Mouse (Mus musculus) megakaryocyte, embryonic 14.5 days (primary cell): ENCODE data around the gene Pld6. TPM values are rescaled to one million over a fixed set of nuclear protein-coding genes. Genes with fewer than 3 reads are reported as not detected.
A peak's percentile ranks its signal among the peaks of the same experiment; 100 is the strongest.

ENCODE experiments used
- H3K27me3 ChIP-seq: replicated peaks from 2 replicates; pipeline ENCODE3; 2012; ENCODE audit warnings: inconsistent platforms
- H3K36me3 ChIP-seq: replicated peaks from 2 replicates; pipeline ENCODE3; 2012; ENCODE audit warnings: low read length, inconsistent platforms, mixed read lengths
- H3K4me1 ChIP-seq: 2 replicates; pipeline ENCODE4 v1.6.1; 2012; ENCODE audit warnings: inconsistent platforms
- H3K4me3 ChIP-seq: replicated peaks from 2 replicates; pipeline ENCODE3; 2012; ENCODE audit warnings: moderate library complexity, mild to moderate bottlenecking, inconsistent platforms
- H3K9me3 ChIP-seq: 2 replicates; pipeline ENCODE4 v1.6.1; 2012; ENCODE audit warnings: inconsistent platforms
- FLI1 ChIP-seq: IDR thresholded peaks from 2 replicates; pipeline ENCODE4 v1.6.1; 2012; ENCODE audit warnings: low read length, inconsistent platforms, mixed read lengths
- GATA1 ChIP-seq: IDR thresholded peaks from 3 replicates; pipeline ENCODE4 v1.6.1; 2012; ENCODE audit warnings: mixed read lengths, low read length, inconsistent platforms, borderline replicate concordance
- polyA plus RNA-seq: library from polyadenylated mRNA; stranded (reverse); fragments of >175 nt; gene quantifications from 2 replicates; pipeline ENCODE4 v1.2.3, GENCODE M21; 2012; ENCODE audit warnings: low replicate concordance; ENCODE audit not compliant: insufficient read depth

Gene Pld6
- polyA plus RNA-seq, result 0.43 TPM in 1 of 2 replicates, not detected in the other

DNA sequence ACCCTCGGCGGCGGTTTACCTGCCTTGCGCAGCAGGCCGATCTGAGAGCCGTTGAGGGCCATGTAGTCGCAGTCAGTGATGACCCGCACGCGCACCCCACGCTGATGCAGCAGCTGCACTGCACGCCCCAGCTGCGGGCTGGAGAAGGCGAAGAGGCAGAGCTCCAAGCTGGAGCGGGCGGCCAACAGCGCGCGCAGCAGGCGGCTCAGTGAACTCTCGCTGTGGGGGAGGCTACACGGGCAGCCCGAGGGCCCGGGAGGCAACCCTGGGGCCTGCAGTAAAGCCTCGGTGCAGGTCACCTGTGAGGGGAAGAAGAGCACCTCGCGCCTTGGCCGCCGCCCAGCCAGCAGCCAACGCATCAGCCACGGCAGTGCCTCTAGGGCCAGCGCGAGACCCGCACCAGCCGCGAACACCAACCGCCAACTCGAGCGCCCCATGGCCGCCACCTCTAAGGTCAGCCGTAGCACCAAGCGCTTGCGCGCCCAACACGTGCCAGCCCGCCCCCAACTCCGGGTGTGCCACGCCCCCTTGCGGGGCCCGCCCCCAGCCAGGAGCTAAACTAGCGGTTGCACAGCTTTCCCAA is at the start of gene Pld6:
Gene Pld6 (minus strand): TSS at position 447 of the 583 bp plus-strand sequence.
- Histone ChIP-seq H3K36me3 (peaks cover 16% of the 10 kb centered on the region), H3K27me3 (peaks cover 38% of the 10 kb centered on the region), H3K4me3 (peak within 1 kb of the TSS; percentile 90), H3K9me3 (no peaks in the 10 kb centered on the region), H3K4me1 (peaks cover 47% of the 10 kb centered on the region)
- no peak for TF ChIP-seq GATA1
- no peak for TF ChIP-seq FLI1

DNA sequence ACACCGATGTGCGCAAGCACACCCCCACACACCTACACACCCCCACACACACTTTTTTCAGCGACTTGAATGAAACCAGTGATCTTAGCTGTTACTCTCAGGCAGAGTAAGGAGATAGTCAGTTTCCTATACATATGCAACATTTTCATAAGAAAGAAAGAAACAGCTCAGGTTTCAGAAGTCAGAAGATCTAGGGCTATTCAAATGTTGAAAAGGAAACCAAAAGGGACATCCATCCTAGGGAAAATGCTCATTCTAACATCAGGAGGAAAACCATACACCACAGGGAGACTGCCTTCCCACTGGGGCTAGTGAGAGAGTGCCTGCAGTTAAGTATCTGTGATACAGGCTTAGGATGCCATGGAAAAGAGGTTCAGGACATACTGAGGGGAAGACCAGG is 34.2 kb upstream of the Pld6 start:
- Histone ChIP-seq H3K4me3 (no peak overlapping the region), H3K4me1 (peaks cover 45% of the 10 kb centered on the region), H3K9me3 (no peaks in the 10 kb centered on the region), H3K36me3 (peaks cover 98% of the 10 kb centered on the region), H3K27me3 (no peaks in the 10 kb centered on the region)
- TF ChIP-seq FLI1, result no peak

DNA sequence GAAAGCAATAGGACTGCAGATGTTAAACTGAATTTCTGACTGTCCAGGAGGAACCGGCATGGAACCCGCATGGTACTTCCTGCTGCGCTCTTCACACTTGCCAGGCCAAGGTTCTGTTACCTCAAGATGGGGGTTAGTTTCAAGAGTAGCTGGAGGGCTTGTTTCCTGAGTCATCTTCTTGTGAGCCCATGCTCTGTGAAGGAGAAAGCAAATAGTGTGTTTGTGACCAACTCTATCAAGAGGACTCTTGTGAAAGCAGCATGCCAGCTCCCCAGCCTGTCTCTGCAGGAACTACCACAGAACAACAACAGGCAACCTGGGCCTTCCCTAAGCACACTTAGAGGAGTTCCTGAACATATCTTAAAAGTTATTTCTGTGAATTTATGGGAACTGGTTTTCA is 30.5 kb upstream of the Pld6 start:
- Histone ChIP-seq H3K9me3 (no peaks in the 10 kb centered on the region), H3K4me1 (peaks cover 41% of the 10 kb centered on the region), H3K4me3 (no peak overlapping the region), H3K27me3 (no peaks in the 10 kb centered on the region), H3K36me3 (peaks cover 86% of the 10 kb centered on the region)
- TF ChIP-seq GATA1 (no peak), FLI1 (no peak)

DNA sequence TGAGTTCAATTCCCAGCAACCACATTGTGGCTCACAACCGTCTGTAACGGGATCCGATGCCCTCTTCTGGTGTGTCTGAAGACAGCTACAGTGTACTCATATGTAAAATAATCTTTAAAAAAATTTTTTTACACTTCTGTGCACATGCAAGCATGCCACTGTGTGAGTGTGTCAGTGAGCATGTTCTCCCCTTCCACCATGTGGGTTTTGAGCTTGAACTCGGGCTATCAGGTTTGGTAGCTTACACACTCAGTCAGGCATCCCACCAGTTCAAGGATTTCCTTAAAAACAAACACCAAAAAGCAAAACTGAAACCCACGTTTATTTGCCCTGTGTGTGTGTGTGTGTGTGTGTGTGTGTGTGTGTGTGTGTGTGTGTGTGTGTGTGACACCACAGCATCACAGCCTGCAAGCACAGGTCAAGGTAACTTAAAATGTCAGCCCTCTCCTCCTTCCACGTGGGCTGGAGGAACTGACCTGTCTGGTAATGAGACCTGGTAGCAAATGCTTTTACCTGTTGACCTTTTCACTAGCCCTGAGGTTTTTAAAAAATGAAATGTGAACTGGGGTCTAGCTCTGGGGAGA is 28.1 kb upstream of the Pld6 start:
- peaks cover 73% of the 10 kb centered on the region for H3K36me3 ChIP-seq
- no peaks in the 10 kb centered on the region for H3K27me3 ChIP-seq
- no peak overlapping the region for H3K4me3 ChIP-seq
- no peaks in the 10 kb centered on the region for H3K9me3 ChIP-seq
- peaks cover 46% of the 10 kb centered on the region for H3K4me1 ChIP-seq
- TF ChIP-seq FLI1 (no peak), GATA1 (no peak)

DNA sequence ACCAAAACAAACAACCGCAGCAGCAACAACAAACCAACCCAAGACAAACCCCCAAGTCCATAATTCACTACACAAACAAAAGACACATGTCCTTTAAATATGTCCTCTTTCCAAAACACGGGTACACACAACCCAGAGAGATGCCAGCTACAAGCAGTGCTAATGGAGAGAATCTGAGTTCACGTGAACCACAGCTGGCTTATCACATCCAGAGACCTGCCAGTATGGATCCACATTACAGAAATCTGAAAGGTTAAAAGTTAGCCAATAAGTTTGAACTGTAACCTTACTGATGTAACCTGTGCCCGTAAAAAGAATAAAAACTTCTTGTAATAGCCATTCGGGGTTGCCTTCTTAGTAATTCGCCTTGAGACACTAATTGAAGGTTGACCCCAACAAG is 27.5 kb upstream of the Pld6 start:
- Histone ChIP-seq H3K9me3 (no peaks in the 10 kb centered on the region), H3K27me3 (no peaks in the 10 kb centered on the region), H3K36me3 (peaks cover 67% of the 10 kb centered on the region), H3K4me3 (no peak overlapping the region), H3K4me1 (peaks cover 40% of the 10 kb centered on the region)
- no peak for TF ChIP-seq GATA1
- no peak for TF ChIP-seq FLI1

DNA sequence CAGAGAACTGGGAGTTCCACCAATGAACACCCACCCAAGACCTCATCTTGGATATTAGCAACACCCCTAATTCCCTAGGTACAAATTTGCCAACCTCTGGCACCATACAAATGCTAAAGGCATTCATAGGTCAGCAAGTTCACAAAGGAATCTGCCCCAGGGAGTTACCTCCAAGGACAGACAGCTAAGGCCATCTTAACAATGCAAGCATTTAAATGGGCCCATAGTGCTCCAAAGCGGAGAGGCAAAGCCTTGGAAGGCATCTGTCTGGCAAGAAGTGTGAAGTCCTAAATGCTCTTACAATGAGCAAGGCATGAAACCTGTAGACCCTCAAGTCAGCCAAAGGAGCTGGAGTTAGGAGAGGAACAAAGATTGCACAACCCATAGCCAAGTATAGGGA is 26.9 kb upstream of the Pld6 start:
- TF ChIP-seq FLI1, result no peak
- no peak for TF ChIP-seq GATA1
- Histone ChIP-seq H3K4me1 (peaks cover 34% of the 10 kb centered on the region), H3K4me3 (no peak overlapping the region), H3K9me3 (no peaks in the 10 kb centered on the region), H3K27me3 (no peaks in the 10 kb centered on the region), H3K36me3 (peaks cover 60% of the 10 kb centered on the region)

DNA sequence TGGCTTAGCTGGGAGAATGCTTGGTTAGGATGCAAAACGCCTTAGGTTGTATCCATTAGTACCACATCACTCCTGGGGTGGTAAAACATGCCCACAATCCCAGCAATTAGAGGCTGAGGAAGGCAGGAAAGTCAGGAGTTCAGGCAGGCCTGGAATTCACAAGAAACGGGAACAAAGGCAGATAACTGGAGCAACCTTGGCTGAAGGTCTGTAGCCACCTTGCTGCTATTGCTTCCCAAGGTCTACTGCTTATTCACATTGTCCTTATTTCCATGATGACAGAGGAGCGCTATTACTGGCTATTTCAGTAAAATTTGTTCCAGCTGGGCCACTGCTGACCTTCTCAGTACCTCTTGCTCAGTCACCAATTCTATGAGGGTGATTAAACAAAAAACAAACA is 25.8 kb upstream of the Pld6 start:
- TF ChIP-seq GATA1 (no peak), FLI1 (no peak)
- Histone ChIP-seq H3K4me3 (no peak overlapping the region), H3K9me3 (no peaks in the 10 kb centered on the region), H3K36me3 (peaks cover 52% of the 10 kb centered on the region), H3K27me3 (no peaks in the 10 kb centered on the region), H3K4me1 (peaks cover 41% of the 10 kb centered on the region)

DNA sequence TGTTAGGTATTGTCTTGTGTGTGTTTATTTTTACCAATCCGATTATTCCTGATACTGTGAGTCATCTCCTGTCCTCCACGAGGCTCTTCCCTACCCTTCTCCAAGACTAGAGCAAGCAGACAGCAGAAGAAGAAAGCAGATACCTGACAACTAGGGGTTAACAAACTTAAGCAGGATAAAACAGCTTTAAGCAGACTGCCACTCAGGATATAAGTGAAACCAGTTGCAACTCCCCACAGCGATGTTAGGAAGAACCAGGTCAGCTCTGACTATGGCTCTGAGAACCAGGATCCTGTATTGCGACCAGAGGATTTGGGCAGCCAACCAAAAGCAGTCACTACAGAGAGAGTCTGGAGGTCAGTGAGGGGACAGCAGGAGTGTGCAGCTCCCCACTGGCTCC is 23.8 kb upstream of the Pld6 start:
- Histone ChIP-seq H3K36me3 (peaks cover 50% of the 10 kb centered on the region), H3K27me3 (no peaks in the 10 kb centered on the region), H3K9me3 (no peaks in the 10 kb centered on the region), H3K4me3 (peak overlapping the region; percentile 93), H3K4me1 (peaks cover 57% of the 10 kb centered on the region)
- TF ChIP-seq FLI1, result no peak
- no peak for TF ChIP-seq GATA1

DNA sequence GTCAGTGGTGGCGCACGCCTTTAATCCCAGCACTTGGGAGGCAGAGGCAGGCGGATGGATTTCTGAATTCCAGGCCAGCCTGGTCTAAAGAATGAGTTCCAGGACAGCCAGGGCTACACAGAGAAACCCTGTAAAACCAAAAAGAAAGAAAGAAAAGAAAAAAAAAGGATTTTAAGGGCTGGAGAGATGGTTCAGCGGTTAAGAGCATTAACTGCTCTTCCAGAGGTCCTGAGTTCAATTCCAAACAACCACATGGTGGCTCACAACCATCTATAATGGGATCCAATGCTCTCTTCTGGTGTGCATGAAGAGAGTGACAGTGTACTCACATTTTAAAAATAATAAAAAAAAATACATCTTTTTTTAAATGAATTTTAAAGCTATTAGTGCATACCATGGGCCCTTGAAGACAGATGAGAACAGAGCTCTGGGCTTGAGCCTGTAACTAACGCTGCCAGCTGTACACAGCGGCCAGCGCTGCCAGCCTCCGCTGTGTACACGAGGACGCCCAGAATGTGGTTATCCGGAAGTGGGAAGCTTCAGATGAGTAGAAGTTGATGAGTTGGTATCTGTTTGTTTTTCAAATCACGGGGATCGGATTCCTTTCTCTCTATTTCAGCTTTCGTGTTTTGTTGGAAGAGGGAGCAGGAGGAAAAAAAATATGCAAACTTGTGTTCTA is 23.2 kb upstream of the Pld6 start:
- TF ChIP-seq GATA1 (no peak), FLI1 (no peak)
- Histone ChIP-seq H3K9me3 (no peaks in the 10 kb centered on the region), H3K36me3 (peaks cover 50% of the 10 kb centered on the region), H3K27me3 (no peaks in the 10 kb centered on the region), H3K4me3 (peak overlapping the region; percentile 93), H3K4me1 (peaks cover 63% of the 10 kb centered on the region)
